Mouse (Mus musculus) right cerebral cortex, postnatal 4 days (tissue): ENCODE data around the gene Cse1l.

ENCODE experiments used
- DNase-seq: peaks from one replicate; pipeline ENCODE4 v3.0.0-alpha.2; 2022

Gene Cse1l

DNA sequence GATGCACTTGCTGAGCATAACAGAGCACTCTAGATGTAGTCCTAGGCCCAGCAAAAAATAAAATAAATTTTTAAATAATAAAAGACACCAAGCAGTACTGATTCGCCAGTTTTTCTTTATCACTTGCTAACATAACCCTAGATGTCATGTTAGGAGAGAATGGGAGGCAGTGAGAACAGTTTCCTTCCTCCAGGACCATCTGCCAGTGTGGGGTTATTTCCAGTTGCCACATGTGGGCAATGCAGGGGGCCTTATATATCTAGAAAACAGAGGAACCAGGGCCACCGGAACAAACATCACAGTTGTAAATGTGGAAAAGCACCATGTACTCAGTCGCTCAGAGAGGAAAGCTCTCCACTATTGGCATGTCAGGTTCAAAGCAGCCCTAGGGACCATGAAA lies 71.7 kb downstream of the Cse1l start:
- DNase-seq, result no peak

DNA sequence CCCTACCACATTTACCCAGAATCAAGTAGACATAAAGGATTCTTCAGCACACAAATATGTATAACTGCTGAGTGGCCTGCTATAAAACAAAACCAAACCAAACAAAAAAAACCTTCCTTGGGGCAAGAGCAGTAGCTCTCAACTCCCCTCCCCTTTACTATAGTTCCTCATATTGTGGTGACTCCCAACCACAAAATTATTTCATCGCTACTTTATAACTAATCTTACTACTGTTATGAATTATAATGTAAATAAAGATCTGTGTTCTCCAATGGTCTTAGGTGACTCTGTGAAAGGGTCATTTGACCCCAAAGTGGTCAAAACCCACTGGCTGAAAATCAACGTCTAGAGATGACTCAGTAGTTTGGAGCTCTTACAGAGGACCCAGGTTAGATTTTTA lies 74.3 kb downstream of the Cse1l start:
- DNase-seq, result no peak

DNA sequence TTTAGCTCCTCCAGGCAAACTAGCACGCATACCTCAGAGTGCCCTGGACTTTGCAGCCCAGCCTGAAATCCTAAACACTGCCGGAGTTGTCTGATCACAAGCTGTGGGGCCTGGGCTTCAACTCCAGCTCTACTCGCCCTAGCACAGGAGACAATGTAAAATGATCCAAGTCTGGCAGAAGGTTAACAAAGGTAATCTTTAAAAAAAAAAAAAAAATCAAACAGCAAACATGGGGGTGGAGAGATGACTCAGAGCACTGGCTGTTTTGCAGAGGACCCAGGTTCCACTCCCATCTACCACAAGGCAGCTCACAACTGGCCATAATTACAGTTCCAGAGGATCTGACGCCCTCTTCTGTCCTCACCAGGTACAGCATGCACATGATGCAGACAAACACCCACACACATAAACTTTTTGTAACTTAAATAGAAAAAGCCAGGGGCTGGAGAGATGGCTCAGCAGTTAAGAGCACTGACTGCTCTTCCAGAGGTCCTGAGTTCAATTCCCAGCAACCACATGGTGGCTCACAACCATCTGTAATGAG lies 77.6 kb downstream of the Cse1l start:
- no peak for DNase-seq

DNA sequence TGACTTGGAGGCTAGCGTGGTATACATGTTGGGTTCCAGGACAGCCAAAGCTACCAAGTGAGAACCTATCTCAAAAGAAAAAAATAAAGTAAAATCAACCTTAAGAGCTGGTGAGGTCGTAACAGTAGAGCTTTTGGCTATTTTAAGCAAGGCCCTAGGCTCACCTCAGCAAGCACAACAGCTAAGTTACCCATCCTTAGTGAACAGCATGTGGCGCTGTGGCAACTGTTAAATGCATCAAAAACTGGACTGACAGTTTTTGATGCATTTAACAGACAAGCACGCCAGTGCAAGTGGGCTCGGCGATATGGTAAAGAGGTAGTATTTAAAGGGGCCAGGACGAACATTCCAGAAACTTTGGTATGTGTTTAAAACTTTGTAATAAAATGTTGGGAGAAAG lies 85.0 kb downstream of the Cse1l start:
- DNase-seq, result no peak

DNA sequence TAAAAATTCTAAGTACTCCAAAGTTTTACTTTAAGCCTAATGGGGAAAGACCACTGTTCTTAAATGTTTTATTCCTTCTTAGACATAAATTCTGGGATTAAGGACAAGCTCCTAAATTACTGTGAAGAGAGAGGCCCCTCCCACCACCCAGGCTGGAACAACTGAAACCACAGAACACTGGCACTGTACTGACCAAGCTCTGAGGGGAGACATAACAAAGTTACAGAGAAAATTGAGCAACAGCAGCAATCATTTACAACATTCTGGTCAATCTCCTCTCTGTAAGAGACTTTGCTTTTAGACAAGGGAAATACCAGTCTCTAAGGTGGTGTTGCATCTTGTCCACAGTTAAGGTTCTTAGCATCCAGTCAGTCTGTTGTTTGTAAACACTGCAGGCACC lies 86.1 kb downstream of the Cse1l start:
- DNase-seq, result no peak

DNA sequence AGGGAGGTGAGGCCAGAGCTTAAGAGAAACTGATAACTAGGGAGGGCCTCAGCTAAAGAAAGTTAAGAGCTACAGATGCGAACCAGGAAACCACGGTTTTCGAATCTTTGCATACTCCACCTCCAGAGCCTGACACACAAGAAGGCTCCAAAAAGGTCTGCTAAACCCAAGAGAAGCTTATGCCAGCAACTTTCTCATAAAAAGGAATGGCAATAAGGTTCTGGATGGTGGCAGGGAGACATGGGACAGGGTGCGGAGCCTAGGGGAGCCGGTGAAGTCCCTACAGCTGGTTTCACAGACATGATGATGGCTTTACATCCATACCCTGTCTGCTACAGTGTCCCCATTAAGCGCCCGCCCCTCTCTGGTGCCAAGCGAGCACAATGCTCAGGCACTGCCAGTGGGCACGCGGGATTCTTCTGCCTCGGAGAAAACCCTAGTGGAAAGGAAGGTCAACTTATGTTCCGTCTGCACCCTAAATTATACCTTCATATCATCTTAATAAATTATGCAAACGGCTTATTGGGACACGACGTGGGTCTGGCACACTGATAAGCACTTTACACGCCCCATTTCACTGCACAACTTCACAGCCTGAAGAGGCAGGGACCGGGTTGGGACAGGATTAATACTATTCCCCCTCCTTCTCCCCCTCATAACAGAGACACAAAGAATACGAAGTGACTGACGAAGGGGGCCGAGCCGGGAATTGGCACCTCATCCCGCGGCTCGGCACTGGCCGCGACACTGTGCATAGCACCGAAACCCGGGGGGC lies 89.4 kb downstream of the Cse1l start:
- DNase-seq, result peak; percentile 34
